Mouse (Mus musculus): Measurements from ENCODE around the gene Phf1.
A peak's percentile ranks its signal among the peaks of the same experiment; 100 is the strongest.

The Phf1 gene

DNA sequence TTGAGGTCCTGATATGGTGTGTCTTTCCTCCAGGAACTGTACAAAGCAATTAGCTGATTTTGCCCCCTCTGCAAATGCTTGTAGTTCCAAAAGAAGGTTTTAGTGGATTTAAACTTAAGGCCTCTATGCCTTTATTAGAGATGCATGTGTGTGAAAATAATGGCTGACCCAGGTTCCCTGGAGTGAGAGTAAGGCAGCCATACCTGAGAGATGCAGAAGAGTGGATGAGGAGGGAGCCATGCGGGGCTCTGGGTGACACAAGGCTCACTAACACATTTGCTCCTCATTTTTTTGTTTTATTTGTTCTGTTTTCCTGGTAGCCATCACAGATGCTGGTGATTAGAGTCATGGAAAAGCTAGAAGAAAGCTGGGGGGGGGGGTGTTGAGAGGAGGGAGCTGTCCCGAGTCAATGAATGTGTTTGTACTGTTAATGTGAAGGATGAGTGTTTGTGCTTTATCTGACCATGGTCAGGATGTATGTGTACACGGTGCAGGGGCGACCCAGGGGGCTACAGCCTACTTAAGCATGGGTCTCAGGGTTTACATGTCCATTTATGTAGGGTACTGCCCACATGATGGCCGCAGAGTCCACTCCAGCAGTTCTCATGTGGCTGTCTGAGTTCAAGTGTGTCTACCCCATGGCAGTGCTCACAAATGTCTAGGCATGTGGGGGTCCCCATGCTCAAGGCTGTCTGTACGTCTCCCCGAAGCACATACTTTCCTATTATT, 17.9 kb downstream of the Phf1 start:
- no peak for DNase-seq (ENCODE audit: low spot score in 2 of 2)

DNA sequence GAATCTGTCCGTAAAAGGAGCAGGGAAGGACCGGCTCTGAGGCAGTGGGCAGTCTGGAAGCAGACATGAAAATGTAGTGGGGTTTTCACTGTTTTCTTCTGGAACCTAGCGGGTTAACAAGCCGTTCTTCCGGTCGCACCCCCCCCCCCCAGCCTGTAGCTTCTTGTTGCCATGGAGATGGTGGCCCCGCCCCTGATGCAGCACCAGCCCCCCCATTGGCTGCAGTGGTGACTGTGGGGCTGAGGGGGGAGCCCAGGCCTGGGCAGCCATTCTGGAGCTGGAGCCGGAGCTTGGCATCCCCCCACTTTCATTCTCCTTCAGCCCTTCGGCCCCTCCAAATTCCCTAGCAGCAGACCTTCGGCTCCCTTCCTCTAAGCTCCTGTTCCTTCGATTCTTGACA, 18.6 kb downstream of the Phf1 start:
- peak in 1 of 2 experiments; percentile 88 for DNase-seq (ENCODE audit: low spot score in 2 of 2)

DNA sequence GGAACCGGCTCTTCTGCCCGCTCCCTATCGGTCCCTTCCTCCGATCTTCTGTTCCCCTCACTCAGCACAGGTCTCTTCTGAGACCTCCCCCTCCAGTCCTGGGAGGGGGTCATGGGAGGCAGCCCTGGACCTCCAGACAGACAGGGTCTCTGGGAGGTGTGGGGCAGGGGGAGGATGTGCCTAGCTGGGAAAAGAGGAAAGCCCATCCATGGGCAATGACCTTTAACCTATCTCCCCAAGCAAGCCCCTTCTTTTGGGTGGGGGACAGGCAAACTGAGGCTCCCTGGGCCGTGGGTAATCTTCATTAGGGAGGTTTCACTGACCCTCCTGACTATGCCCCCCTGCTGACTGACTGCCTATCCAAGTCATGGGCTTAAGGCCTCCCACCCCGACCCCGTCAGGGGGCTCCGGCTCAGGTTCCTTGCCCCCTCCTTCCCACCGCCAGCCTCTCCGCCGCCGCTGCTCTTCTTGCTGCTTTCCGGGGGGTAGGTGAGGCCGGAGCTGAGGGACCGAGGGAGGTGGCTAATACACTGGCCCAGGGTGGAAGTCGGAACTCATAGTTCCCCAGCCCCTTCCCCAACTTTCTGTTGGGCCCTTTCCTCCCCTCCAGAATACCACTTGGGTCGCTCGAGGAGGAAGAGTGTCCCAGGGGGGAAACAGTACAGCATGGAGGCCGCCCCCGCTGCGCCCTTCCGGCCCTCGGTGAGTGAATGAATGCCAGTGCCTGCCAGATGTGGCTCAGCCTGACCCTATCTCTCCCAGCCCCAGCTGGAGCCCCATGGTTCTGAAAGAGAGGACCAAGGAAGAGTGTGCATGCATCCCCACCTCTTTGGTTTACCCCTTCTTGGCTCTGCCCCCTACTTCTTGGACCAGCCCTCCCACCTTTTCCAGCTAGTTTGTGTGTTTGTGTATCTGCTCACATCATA, 19.4 kb downstream of the Phf1 start:
- no peak for DNase-seq (ENCODE audit: low spot score in 2 of 2)

DNA sequence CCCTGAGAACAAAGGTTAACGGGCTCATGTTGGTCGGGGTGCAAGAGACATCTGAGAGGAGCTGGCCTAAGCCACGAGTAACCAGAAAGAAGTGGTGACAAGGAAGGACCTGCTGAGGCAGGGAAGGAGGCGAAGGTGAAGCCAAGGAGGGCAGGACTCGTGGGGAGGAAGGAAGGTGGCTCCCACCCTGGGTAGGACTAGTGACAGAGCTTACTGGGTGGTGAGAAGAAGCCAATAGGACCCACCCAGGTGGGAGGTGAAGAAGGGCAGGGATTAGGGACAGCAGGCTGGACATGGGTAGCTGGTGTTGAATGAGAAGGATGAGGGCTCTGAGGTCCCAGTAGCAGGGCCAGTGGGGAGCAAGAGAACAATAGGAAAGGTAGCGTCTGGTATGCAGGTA, 20.3 kb downstream of the Phf1 start:
- peak in 1 of 2 experiments; percentile 17 for DNase-seq (ENCODE audit: low spot score in 2 of 2)

DNA sequence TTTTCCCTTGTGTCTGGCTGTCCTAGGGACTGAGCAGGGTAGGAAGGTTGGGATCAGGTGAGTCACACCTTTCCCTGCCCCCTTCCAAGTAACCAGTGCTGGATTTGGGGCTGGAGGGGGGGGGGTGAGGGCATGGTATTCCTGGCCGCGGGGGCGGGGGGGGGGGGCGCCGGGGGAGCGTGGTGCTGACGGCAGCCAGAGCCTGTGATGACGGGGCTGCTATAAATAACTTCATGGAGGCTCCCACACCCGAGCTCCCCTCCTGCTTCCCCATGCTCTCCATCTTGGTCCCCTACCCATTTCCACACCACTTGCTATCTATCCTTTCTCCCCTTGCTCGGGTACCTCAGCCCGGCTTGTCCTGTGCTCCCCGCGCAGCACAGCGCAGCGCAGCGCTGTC, 20.9 kb downstream of the Phf1 start:
- DNase-seq (ENCODE audit: low spot score in 2 of 2) = no peak

DNA sequence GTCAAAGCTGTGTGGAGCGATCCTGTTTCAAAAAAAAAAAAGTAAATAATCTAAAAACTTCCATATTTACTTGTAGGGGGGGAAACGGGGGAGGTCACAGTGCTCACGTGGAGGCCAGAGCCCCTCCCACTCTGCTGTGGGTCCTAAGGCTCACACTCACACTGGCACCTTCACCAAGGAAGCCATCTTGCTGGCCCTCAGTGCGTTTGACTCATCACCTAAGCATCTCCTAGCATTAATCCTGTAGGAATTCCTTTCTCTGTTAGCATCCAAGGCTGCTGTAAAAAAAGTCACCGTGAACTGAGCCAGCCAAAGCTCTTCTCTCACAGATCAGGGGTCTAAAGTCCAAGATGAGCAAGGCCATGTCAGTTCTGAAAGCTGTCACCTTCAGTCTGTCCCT, 23.5 kb downstream of the Phf1 start:
- peak in 1 of 2 experiments; percentile 15 for DNase-seq (ENCODE audit: low spot score in 2 of 2)

DNA sequence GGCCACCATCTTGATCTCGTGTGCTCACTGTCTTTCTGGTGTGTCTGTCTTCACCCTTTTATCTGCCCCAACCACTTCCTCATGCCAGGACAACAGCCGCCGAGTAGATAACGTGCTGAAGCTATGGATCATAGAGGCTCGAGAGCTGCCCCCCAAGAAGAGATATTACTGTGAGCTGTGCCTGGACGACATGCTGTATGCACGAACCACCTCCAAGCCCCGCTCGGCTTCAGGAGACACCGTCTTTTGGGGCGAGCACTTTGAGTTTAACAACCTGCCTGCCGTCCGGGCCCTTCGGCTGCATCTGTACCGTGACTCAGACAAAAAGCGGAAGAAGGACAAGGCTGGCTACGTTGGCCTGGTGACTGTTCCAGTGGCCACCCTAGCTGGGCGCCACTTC, 24.0 kb downstream of the Phf1 start:
- peak in 1 of 2 experiments; percentile 56 for DNase-seq (ENCODE audit: low spot score in 2 of 2)

DNA sequence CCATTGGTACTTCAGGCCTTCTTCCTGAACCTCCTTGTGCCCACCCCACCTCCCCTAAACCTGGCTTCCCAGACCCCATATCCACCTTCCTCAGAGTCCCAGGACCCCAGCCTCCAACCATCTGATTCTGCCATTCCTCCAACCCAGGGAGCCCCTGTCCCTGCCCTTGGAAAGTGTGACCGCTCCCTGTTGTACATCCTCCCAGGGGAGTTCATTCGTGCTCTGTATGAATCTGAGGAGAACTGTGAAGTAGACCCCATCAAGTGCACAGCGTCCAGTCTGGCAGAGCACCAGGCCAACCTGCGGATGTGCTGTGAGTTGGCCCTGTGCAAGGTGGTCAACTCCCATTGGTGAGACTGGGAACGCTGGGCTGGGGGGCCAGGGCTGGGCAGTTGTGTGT, 25.0 kb downstream of the Phf1 start:
- DNase-seq (ENCODE audit: low spot score in 2 of 2) = peak in 1 of 2 experiments; percentile 15

DNA sequence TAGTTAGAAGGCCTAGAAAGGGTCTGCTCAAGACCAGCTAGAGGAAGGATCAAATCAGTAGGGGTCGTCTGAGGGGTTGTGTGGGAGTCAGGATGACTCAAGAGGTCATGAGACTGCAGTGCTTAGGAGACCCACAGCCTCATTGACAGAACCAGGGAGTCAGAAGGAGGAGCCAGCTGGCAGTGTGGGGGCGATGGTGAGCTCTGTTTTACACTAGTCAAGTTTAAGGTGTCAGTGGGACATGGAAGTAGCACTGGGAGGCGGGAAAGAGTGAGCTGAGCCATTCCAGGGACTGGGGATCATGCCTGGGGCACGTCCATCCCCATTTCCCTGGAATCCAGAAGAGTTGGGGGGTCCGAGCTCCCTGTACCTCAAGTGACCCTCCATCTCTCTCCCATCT, 26.0 kb downstream of the Phf1 start:
- DNase-seq (ENCODE audit: low spot score in 2 of 2) = peak in 1 of 2 experiments; percentile 31

DNA sequence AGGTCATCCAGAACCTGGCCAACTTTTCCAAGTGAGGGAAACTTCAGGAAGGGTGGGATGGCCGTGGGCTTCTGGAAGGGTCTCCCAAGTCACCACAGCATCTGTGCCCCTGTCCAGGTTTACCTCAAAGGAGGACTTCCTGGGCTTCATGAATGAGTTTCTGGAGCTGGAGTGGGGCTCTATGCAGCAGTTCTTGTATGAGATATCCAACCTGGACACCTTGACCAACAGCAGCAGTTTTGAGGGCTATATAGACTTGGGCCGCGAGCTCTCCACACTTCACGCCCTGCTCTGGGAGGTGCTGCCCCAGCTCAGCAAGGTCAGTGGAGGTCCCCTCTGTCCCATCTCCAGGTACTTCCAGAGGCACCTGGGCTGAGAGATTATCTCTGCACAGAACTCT, 27.0 kb downstream of the Phf1 start:
- no peak for DNase-seq (ENCODE audit: low spot score in 2 of 2)

DNA sequence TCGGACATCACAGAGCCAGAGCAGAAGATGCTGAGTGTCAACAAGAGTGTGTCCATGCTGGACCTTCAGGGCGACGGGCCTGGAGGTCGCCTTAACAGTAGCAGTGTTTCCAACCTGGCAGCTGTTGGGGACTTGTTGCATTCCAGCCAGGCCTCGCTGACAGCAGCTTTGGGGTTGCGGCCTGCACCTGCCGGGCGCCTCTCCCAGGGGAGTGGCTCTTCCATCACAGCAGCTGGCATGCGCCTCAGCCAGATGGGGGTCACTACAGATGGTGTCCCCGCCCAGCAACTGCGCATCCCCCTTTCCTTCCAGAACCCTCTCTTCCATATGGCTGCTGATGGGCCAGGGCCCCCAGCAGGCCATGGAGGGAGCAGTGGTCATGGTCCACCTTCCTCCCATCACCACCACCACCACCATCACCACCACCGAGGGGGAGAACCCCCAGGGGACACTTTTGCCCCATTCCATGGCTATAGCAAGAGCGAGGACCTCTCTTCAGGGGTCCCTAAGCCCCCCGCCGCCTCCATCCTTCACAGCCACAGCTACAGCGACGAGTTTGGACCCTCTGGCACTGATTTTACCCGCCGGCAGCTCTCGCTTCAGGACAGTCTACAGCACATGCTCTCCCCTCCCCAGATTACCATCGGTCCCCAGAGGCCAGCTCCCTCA, 28.9 kb downstream of the Phf1 start:
- peak in 1 of 2 experiments; percentile 18 for DNase-seq (ENCODE audit: low spot score in 2 of 2)

DNA sequence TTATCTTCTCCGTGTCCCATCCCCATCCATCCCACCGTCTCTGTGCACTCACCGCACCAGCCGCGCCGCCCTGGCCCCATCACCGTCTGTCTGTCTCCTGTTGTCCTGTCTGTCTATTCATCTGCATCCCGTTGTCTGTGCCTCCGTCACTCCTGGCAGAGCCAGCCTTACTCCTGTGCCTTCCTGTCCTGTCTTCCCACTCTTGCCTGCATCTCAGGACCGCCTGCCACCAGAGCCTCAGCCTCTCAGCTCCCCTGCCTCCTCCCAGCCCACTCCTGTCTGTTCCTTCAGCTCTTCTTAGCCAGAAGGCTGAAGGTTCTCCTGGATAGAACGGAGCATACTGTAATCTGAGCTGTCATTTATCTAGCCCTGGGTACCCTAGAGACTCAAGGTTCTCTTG, 34.1 kb downstream of the Phf1 start:
- DNase-seq (ENCODE audit: low spot score in 2 of 2) = no peak

DNA sequence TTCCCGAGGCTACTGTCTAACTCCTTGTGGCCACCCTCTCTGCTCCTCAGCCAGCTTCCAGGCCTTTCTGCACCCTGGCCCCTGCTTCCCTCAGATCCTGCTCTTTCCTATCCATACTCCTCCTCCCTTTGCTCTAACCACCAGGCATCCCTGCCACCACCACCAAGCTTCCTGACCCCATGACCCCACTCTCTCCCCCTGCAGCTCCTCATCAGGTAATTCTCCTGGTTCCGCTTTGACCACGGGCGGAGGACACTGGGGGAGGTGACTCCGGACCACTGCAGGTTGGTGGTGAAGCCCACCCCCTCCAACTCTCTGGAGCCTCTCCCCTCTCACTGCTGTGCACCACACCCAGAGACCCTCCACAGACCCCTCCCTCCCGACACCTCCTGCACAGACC, 34.6 kb downstream of the Phf1 start:
- no peak for DNase-seq (ENCODE audit: low spot score in 2 of 2)

DNA sequence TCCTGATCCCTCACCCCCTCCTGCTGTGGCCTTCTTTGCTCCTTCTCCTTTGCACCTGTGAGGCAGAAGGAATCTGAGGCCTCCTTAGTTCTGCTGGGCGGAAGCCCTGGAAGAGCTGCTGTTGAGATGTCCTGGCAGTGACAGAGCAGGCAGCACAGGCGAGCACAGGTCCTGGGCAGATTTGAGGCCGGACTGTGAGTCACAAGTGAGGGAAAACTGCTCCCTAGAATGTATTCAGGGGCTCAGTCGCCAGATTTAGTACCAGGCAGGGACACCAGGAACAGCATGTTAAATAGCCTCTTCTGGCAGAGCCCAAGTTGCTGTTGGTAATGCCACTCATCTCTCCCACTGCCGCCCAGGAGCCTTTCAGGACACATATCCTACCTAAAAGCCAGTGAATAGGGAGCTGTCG, 35.4 kb downstream of the Phf1 start:
- no peak for DNase-seq (ENCODE audit: low spot score in 2 of 2)

DNA sequence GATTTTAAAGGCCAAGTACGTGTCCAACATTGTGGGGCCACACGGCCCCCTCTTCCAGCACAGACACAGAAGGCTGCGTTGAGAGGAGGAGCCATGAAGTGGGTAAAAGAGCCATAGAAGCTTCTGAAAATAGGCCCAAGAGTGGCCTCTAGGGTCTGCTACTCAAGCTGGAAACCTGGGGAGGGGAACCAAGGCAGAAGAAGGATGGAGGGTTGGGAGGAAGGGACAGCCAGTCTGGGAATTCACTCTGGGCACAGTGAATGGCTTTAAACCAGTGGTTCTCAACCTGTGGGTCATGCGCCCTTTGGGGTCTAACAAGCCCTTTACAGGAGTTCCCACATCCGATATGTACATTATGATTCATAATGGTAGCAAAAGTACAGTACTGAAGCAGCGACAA, 36.4 kb downstream of the Phf1 start:
- no peak for DNase-seq (ENCODE audit: low spot score in 2 of 2)

DNA sequence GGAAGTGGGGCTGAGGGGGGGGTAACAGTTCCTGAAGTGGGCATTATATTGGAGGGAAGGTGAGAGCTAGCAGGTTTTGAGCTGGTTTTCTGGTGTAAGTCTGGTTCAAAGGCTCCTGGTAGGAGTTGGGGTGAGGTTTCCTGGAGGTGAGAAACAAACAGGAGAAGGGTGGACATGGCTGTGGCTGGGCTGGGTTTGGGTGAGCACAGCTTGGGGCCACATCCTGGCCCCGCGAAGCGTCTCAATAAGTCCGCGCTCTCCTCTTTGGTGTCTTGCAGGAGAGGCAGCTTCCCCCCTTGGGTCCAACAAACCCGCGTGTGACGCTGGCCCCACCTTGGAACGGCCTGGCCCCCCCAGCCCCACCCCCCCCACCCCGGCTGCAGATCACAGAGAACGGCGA, 37.4 kb downstream of the Phf1 start:
- no peak for DNase-seq (ENCODE audit: low spot score in 2 of 2)

DNA sequence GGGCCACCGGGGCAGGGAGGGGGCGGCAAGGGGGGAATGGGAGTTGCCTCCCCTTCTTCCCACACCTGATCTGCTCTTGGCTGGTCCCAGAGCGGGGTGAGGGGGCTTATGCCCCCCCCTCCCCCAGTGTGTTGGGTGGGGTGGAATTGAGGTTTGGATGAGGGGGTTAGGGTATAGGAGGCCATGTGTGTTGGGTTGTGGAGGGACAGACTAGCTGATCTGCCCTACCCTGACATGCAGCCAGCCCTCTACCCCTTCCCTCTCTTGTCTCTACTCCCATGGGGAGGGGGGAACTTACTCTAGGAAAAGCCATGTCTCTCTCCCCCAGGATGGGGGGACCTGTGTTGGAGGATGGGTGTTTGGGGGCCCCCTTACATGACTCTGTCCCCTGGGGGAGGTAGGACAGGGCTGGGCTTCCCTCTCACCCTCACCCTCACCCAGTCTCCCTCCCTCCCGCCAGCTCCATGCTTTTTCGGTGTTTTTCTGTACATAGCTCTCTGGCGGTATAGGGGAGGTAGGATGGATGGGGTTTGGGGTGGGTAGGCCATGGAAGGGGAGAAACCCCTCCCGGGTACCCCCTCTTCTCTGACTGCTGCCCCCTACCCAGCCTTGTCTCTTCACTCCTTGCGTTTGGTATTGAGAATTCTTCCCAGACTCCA, 38.5 kb downstream of the Phf1 start:
- DNase-seq (ENCODE audit: low spot score in 2 of 2) = no peak

DNA sequence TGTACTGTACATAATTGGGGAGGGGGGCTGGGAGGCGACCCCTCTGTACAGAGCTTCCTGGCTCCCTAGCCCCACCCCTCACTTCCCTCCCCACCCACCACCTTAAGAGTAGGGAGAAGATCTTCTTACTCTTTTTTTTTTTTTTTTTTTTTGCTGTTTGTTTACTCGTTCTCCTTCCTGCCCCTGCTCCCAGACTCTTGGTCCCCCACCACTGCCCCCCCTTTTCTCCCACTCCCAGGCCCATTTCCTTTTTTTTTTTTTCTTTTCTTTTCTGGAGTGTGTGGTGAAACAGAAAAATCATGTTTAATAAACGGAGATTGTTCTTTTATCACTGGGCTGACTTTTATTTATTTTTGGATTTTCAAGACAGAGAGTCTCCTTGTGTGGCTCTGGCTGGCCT, 39.3 kb downstream of the Phf1 start:
- DNase-seq (ENCODE audit: low spot score in 2 of 2) = no peak

DNA sequence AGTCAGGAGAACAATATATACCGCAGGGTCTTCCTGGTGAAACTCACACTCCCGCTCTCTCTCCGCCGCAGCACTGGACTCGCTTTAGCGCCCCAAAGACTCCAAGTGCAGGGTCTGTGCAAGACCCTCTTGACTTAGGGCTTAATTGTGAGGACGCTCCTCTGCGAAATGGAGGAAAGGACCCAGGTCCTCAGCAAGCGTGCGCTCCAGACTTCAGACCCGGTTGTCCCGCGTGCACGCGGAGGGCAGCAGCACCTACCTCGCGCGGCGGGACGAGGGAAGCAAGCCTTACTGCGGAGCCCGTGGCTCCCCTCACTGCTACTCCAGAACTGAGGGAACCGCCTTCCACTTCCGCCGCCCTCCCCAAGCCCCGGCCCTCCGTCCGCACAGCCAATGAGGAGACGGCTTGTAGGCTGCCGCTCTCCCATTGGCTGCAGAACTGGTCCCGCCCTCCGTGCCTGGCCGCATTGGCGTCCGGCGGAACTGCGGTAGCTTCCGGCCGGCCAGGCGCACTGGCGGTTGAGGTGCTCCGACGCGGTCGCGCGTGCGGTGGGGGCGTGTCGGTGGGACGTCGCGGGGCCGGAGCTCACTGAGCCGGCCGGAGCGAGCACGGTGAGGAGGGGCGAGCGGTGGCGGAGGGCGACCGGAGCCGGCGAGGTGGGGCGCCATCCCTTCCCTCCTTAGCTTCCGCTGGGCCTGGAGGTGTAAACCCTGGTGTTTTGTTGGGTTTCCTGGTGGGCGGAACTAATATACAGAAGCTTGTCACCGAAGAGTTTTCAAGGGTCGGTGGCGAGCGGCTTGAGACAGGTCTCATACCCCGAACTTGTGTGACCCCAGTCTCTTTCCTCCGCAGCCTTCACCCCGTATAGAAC, 40.1 kb downstream of the Phf1 start, which contains the start of gene Zbtb9:
Zbtb9 (plus strand) TSS at position 465 of the 872 bp plus-strand sequence.
- peak; percentile 93 to 98 for DNase-seq (ENCODE audit: low spot score in 2 of 2)

DNA sequence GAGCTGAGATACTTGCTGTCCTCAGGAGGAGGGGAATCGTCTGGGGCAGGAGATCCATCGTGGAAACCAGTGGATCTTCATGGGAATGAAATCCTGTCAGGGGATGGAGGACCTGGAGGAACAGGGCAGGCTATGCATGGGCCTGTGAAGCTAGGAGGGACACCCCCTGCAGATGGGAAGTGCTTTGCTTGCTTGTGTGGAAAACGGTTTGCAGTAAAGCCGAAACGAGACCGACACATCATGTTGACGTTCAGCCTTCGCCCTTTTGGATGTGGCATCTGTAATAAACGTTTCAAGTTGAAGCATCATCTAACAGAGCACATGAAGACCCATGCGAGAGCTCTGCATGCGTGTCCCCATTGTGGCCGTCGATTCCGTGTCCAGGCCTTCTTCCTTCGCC, 41.7 kb downstream of the Phf1 start:
- DNase-seq (ENCODE audit: low spot score in 2 of 2) = no peak

DNA sequence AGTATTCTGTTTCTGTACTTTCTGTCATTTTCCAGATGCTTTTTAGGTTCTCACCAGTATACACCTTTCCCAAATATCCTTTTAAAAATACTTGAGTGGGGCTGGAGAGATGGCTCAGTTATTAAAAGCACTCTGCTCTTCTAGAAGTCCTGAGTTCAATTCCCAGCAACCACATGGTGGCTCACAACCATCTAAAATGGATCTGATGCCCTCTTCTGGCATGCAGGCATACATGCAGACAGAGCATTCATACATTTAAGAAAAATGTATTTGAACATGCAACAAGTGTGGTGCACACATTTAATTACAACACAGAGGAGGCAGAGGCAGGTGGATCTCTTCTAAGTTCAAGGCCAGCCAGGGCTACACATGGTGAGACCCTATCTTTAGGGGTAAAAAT, 42.6 kb downstream of the Phf1 start:
- no peak for DNase-seq (ENCODE audit: low spot score in 2 of 2)

All from spleen, postnatal 10 days (tissue).